Mouse (Mus musculus) adrenal gland, postnatal 36 days (tissue): ENCODE results near the gene Cldn12. TPM values are rescaled to one million over a fixed set of nuclear protein-coding genes. Genes with fewer than 3 reads are reported as not detected.

ENCODE experiments used
- DNase-seq, 2 experiments: peaks; one replicate each; pipeline ENCODE4 v3.0.0; 2021; ENCODE audit warnings: mixed read lengths in 1 of 2
- total RNA-seq, 2 experiments: library from RNA; stranded (reverse); gene quantifications; 2 replicates each; pipeline ENCODE4 v1.2.3; 2021

Cldn12 gene
- total RNA-seq, 2 experiments from 2014 or later: 15.0 to 23.7 TPM

DNA sequence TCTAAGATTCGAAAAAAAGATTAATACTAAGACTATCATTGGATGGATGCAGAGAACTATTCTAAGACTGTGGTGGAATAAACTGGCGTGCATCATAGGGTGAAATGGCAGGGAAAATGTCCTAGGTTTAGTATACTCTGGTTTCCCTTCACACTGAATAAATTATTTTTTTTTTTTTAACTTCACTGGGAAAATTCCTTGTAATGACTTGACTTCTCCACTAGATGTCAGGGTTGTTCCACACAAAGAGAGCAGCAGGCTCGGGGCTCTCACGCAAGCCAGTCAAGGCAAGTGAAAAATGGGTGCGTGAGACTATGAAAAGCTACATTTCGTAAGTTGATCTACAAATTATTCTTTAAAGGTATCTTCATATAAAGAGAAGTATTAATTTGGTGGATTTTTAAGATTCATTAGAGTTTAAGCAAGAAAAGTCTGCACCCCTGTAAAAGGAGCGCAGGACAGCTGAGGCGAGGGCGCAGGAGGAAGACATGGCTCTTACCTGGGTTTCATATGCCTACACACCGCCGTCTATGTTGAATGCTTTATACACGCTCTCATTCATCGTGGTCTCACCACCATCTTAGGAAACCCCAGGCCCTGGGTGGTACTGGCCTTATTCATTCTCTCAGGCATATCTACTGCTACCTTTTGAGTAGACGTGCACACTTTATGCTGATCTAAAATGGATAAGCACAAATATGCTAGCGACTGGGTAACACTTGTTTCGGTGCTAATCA is 20.3 kb downstream of the Cldn12 start:
- peak in 1 of 2 experiments; percentile 22 for DNase-seq

- DNase-seq: no peak
Observed at GRCm38 (mm10) chr5:5492163-5492562, 22.6 kb downstream of the Cldn12 start.

DNA sequence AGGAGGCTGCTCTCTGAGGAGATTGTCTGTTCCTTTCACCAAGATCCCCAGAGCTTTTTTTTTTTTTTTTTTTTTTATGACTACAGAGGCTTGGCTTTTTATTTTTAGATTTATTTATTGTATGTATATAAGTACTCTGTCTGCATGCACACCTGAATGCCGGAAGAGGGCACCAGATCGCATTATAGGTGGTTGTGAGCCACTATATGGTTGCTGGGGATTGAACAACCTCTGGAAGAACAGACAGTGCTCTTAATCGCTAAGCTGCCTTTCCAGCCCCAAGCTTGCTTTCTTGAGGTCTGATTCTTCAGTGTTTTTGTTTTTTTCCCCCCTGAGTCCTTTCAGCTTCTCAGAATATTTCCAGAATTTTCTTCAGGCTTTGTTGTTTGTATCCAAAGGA is 28.7 kb downstream of the Cldn12 start:
- no peak for DNase-seq

DNA sequence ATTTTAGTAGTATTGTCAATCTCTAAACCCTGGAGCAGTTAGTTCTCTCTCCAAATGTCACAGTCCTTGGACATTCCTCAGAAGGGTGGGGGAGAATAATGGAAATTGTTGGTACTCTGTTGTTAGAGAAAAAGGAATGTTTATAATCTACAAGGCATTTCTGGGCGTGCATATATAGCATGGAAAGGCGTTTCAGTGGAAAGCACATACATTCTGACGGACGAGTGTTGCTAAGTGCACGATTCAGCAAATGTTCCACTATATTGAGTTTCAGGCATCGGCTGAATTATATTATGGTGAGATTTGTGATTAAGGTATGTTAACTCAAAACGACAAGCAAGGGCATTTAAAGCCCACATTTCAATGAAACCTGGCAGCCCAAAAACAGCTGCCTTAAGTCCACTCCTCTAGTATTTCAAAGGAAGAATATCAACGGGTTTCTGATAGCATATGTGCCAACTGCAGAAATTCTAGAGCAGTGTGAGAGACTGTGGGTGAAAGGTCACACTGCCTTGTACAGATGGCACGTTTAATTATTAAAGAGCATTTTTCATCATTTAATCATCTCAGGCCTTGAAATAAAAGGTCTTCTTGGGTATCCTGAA is 31.4 kb downstream of the Cldn12 start:
- DNase-seq: no peak

- no peak for DNase-seq
Observed at GRCm38 (mm10) chr5:5481662-5482061, 33.1 kb downstream of the Cldn12 start.

- DNase-seq: no peak
Observed at GRCm38 (mm10) chr5:5479043-5479442, 35.7 kb downstream of the Cldn12 start, which contains the start of gene 1700015F17Rik. 1700015F17Rik (minus strand) TSS chr5:5479143.

DNA sequence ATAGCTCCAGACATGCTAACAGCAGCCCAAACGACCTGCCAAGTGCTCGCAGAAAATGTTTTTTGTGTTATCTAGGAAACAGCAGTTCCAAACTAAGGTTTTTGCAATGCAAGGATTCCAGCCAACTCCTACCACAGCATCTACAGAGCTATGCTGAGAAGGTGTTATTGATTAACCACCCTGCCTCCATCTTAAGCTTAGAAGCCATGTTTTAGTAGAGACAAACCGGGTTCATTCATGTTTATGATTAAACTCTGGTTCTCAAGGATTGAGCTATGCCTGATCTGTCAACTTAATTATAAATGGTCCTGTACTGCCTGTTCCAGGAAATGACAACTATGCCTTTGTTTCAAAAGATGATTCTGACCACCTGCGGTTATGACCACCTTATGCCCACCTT is 38.6 kb downstream of the Cldn12 start:
- no peak for DNase-seq

DNA sequence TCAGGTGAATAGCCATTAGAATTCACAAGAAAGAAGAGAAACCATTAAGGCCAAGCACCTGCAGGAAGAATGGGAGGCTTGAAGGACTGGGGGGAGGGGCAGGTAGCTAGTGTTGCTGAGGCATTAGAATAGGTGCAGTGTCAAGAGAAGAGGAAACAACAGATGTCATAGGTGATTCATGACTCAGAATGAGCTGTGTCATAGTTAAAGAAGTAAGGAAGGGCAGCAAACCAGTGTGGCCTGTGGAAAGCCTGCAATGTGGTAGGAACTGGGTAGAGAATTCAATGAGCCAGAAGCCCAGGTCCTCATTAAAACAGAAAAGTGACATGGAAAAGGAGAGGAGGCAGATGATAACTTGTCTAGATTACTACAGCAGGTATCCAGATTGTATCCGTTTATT is 49.5 kb downstream of the Cldn12 start:
- no peak for DNase-seq

Other genes with a start within 250 kb of the Cldn12 start
- gene Cdk14, start 94.6 kb downstream of the Cldn12 start, total RNA-seq: 10 to 100 TPM; 10.0 to 10.6 TPM
- gene 1700015F17Rik, start 35.8 kb downstream of the Cldn12 start, total RNA-seq: not detected
- 10 to 100 TPM; 12.5 to 15.8 TPM for gene Gtpbp10, start 44.6 kb upstream of the Cldn12 start, total RNA-seq
- not detected for gene Gm8773, start 58.8 kb upstream of the Cldn12 start, total RNA-seq
- gene Cfap69, start 149.3 kb upstream of the Cldn12 start, total RNA-seq: 10 to 100 TPM in 1 of 2 experiments, 1 to 10 TPM in 1; 7.5 to 10.9 TPM
- 10 to 100 TPM; 46.3 to 57.0 TPM for gene Steap2, start 179.6 kb upstream of the Cldn12 start, total RNA-seq
- gene Steap1, start 234.4 kb upstream of the Cldn12 start, total RNA-seq: 10 to 100 TPM; 30.6 to 41.3 TPM